Mouse (Mus musculus): Measurements from ENCODE around the gene Trub2.

Trub2 gene

DNA sequence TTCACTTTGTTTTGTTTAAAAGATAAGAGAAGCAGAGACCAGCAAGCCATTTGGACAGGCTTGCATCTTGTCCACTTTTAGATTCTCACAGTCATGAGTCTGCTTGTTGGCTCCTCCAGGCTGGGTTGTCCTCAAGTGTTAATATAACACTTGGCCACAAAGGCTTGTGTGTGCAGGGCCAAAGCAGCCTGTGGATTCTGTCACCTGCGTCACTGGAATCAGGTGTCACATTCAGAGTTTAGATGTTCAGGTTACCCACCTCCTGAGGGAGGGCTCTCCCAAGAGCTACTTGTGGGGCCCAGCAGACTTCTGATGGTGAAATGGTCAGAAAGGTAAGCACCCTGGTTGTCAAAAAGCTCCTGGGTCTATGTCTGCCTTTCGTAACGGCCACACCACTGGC lies 65.2 kb downstream of the Trub2 start:
- DNase-seq, result no peak

DNA sequence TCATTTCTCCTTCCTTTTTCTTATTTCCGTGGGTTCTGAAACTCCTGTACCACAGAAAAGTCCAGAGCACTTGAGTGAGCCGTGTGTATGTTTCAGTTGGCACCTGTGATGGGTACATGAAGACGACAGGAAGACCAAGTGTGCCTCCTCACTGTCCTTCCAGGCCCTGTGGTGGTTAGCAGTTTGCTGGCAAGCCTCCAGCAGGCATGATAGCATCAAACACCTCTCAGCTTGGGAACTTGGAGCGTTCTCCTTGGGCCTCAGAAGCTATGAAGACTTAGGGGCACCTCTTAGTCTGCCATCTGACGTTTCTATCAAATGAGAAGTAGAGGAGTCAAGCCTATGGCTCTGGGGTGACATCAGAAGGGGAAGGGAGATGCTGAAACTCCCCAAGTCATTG lies 69.7 kb downstream of the Trub2 start:
- no peak for DNase-seq

DNA sequence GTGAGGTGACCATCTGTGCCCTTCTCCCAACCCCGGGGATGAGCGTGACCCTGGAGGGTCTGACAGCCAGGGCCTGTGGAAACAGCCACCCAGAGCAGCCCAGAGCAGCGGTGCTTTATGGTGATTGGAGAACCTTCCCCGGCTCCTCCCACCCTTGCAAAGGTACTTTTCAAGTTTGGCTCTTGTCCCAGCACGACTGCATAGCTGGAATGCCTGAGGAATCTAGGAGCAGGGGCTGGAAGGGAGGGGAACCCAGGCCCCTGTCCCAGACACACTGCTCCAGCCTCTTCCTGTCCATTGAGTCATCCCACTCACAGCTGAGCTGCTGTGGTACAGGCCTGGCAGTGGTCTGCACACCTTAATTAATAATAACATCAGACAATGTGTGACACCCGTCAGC lies 71.6 kb downstream of the Trub2 start:
- DNase-seq, result no peak

DNA sequence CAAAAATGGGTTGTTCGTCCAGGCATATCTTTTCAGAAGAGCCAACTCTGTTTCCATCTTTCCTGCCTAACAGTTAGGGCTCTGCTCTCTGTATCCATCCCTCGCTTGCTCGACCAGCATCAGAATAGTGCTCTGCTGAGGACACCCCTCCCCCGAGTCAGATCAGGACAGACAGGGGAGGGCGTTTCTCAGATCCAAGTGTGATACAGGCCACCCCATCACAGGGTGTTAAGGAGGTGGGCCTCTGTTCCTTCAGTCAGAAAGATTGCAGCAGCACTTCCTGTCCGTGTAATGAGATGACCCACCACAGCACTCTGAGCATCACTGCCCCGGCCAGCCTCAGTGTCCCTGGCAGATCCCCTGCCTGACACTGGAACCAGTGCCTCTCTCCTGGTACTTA lies 72.2 kb downstream of the Trub2 start:
- no peak for DNase-seq

DNA sequence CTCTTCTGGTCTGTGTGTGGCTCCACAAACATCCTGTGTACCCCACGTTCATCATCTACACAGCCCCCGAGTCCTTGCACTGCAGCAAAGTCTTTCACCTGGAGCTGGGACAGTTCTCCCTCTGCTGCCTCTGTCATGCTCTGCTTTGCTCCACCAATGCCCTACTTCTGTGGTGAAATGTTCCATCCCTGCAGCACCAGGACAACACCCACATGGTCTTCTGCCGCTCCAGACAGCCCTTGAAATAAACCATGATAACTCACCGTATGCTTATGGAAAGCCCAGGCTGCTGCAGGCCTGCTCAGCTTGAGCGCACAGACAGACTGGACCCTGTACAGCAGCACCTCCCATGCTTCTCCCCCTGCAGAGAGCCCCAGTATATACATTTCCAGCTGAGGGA lies 74.2 kb downstream of the Trub2 start:
- DNase-seq, result no peak

DNA sequence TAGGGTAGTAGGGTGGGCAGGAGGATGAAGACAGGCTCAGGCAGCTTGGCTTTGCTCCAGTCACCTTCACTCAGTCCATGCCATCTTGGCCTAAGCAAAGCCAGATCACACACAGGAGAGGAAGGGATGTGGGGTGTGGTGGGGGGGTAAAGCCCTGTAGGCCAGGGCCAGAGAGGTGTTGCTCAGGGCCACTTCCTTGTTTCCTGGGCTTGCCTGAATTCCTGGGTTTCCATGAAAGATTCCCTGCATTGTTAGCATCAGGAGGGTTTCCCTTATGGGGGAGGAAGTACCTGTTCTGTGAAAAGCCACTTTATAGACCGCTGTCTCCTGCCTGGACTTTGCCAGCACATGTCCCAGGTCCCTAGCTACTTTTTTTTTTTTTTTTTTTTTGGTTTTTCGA lies 74.8 kb downstream of the Trub2 start:
- no peak for DNase-seq

DNA sequence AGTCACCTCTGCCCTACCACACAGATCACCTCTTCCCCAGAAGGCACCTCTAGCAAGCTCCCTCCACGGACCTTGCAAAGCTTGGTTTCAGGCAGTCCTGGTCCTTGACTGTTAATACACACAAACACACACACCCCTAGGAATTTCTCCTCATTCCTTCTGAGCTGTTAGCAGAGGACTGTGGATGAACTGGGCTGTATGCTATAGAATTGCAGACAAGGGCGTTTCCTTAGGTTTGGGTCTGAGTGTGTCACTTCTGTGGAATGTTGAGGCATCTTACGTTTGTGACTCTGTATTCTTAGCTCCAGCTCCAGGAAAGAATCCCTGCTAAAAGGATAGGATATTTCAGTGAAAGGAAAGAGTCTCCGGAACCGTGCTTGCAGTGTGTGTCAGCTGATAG lies 76.4 kb downstream of the Trub2 start:
- DNase-seq, result no peak
